Mouse (Mus musculus): ENCODE results near the gene Ctf2.

- TF ChIP-seq POLR2A (IDR thresholded peaks at IDR 0.05; ENCODE audit: low read depth, low read length), result peak; percentile 54; the same call in 1 of the 2 replicates
- TF ChIP-seq CTCF (conservative IDR thresholded peaks at IDR 0.05 in 1 of 2, IDR thresholded peaks at IDR 0.05 in 1 of 2; ENCODE audit: low read depth in 2 of 2, low read length in 2 of 2), result no peak
- peak; percentile 66 for TF ChIP-seq NELFE (IDR thresholded peaks at IDR 0.05; ENCODE audit: low read depth, low read length)
- TF ChIP-seq MAZ (IDR thresholded peaks at IDR 0.05; ENCODE audit: low read depth, low read length), result peak; percentile 75
- 0 out of 2 replicates have a peak, but pooled peaks have one; percentile 14 for TF ChIP-seq UBTF (IDR thresholded peaks at IDR 0.05; ENCODE audit: low read depth, low read length)
These were observed 13.3 kb upstream of the Ctf2 start for GRCm38 (mm10) chr7:127745251-127745651.

Data from CH12.LX (cell line).